Mouse (Mus musculus): ENCODE data around the gene AI597479.

DNA sequence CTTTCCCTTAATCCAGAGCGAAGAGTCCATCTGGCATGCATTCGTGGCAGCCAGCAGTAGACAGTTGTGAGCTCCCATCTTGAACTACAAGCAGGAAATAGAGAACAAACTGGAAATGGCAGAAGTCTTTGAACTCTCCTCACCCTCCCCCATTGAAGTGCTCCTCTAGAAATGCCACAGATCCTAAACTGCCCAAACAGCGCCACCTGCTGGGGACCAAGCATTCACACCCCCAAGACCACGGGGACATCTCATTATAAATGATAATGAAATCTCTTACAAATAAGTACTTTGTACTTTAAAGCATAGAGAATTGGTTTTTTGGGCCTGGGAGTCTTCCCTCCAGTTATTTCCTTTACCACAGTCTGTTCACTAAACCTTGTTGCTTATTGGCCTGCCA lies 12.0 kb downstream of the AI597479 start:
- TF ChIP-seq CTCF (IDR thresholded peaks at IDR 0.05), result peak; percentile 89
- TF ChIP-seq EP300 (IDR thresholded peaks at IDR 0.05), result no peak
